Mouse (Mus musculus): Measurements from ENCODE around the gene Kcnt2.

DNA sequence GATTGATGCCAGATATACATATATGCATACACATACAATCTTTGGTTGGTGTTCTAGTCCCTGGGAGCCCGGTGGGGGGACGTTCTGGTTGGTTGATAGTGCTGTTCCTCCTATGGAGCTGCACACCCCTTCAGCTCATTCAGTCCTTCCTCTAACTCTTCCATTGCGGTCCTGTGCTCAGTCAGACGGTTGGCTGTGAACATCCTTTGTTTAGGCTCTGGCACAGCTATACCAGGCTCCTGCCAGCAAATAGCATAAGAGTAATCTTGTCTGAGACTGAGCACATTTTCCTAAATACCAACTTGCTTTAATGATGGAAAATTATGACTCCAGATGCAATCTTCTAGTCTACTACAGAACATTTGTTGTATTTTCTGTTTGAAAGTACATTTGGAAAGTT is 222.4 kb downstream of the Kcnt2 start:
- TF ChIP-seq POLR2A (IDR thresholded peaks at IDR 0.05; ENCODE audit: low read depth, low read length) (no peak), CTCF (conservative IDR thresholded peaks at IDR 0.05; ENCODE audit: insufficient read depth, insufficient read length, low read depth, low read length) (no peak)

Measured in kidney, adult 2 months (tissue).